Mouse (Mus musculus) B cell, adult 67 days (primary cell): ENCODE measurements around the gene Ribc1. TPM values are rescaled to one million over a fixed set of nuclear protein-coding genes. Genes with fewer than 3 reads are reported as not detected.

Experiments
- total RNA-seq, 2 experiments: library from RNA; stranded (reverse); gene quantifications; 4 replicates each; pipeline ENCODE4 v1.2.4; 2023

The Ribc1 gene
- 1 to 10 TPM in 1 of 2 experiments, not detected in 1; 1.8 TPM for total RNA-seq

GRCm38 (mm10) chrX:152016151-152017145 is at the start of gene Ribc1, which contains the start of gene Smc1a:
Gene Ribc1, minus strand, starts transcription at chrX:152016295.
Gene Smc1a, plus strand, starts transcription at chrX:152016428.

DNA sequence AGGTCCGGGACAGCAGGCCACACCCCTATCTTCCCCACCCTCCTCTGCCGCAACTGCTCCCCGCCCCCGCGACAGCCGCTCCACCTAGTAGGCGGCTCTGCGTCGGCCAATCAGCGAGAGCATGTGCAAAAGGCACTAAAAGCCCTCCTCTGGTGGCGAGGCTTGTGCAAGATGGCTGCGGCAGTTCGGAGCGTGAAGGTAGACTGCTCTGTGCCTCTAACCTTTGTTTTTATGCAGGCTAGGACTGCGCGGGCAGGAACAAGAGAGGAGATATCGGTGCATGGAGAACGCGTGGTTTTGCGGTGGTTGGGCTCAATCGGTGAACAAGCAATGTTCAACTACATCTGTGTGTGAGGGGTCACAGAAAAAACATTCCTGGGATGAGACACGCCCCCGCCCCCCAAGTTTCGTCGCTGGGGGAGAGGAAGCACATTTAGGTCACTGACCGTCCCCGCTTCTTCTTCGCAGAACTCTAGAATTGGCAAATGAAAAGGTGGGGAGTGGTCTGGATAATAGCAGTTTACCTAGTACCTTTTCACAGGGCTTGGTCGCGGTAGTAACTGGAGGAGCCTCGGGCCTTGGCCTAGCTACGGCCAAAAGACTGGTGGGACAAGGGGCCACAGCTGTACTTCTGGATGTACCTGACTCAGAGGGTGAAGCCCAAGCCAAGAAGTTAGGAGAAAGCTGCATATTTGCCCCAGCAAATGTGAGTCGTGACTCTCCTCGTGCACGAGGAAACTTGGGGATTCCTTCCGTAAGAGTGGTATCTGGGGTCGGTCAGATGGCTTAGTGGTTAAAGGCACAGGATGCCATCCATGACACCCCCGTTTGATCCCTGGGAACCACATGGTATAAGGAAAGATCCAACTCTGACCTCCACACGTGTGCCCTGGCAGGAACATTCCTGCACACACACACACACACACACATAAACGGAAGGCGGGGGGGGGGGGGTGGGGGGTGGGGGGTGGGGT is 14.1 kb downstream of the Ribc1 start, which contains the start of gene Hsd17b10:
Hsd17b10 (plus strand) TSS at position 109 of the 974 bp plus-strand sequence.

Other genes with a start within 250 kb of the Ribc1 start
- gene Huwe1, start 215.5 kb downstream of the Ribc1 start, total RNA-seq: 100 to 1,000 TPM; 306 to 326 TPM
- gene Hsd17b10, start 14.4 kb downstream of the Ribc1 start, total RNA-seq: 10 to 100 TPM; 35.7 to 40.1 TPM
- 100 to 1,000 TPM; 107 TPM for gene Smc1a, start 133 bp upstream of the Ribc1 start, total RNA-seq
- 1 to 10 TPM in 1 of 2 experiments, under 1 TPM in 1; 0.87 to 2.6 TPM for gene Iqsec2, start 128.0 kb upstream of the Ribc1 start, total RNA-seq
- gene Kdm5c, start 216.7 kb upstream of the Ribc1 start, total RNA-seq: 100 to 1,000 TPM in 1 of 2 experiments, 10 to 100 TPM in 1; 93.5 to 148 TPM